Mouse (Mus musculus) MEL-GATA-1-ER (cell line): Measurements from ENCODE around the gene Myo9a.

ENCODE experiments used
- DNase-seq: peaks from one replicate; pipeline ENCODE4 v3.0.0-alpha.2; 2012; ENCODE audit warnings: low read depth; ENCODE audit errors: extremely low read depth

Myo9a gene

GRCm38 (mm10) chr9:59750267-59751065, at the start of gene Myo9a, which contains the start of gene Senp8:
Myo9a (plus strand) TSS chr9:59750896.
Senp8 (minus strand) TSS chr9:59750710.
- peak; percentile 96 for DNase-seq

GRCm38 (mm10) chr9:59701094-59701493, 49.6 kb upstream of the Myo9a start:
- DNase-seq, result no peak

- DNase-seq, result no peak
Measured at GRCm38 (mm10) chr9:59703099-59703498, 47.6 kb upstream of the Myo9a start.

- DNase-seq, result no peak
Measured at GRCm38 (mm10) chr9:59706850-59707825, 43.6 kb upstream of the Myo9a start.

- DNase-seq, result no peak
Measured at GRCm38 (mm10) chr9:59709225-59709624, 41.5 kb upstream of the Myo9a start.

GRCm38 (mm10) chr9:59716275-59716898, 34.3 kb upstream of the Myo9a start:
- DNase-seq, result no peak

- no peak for DNase-seq
Measured at GRCm38 (mm10) chr9:59718237-59718636, 32.5 kb upstream of the Myo9a start.

GRCm38 (mm10) chr9:59721144-59721543, 29.6 kb upstream of the Myo9a start:
- DNase-seq, result no peak

GRCm38 (mm10) chr9:59723096-59723657, 27.5 kb upstream of the Myo9a start:
- DNase-seq, result peak; percentile 68

GRCm38 (mm10) chr9:59723791-59724442, 26.8 kb upstream of the Myo9a start:
- DNase-seq, result no peak

GRCm38 (mm10) chr9:59725515-59725914, 25.2 kb upstream of the Myo9a start:
- DNase-seq, result no peak

GRCm38 (mm10) chr9:59727569-59728286, 23.0 kb upstream of the Myo9a start:
- no peak for DNase-seq

GRCm38 (mm10) chr9:59731136-59731535, 19.6 kb upstream of the Myo9a start:
- peak; percentile 32 for DNase-seq

- DNase-seq, result no peak
Measured at GRCm38 (mm10) chr9:59733075-59733474, 17.6 kb upstream of the Myo9a start.

- DNase-seq, result peak; percentile 28
Measured at GRCm38 (mm10) chr9:59735394-59735793, 15.3 kb upstream of the Myo9a start.

- no peak for DNase-seq
Measured at GRCm38 (mm10) chr9:59740593-59740992, 10.1 kb upstream of the Myo9a start.

GRCm38 (mm10) chr9:59743903-59744302, 6.8 kb upstream of the Myo9a start:
- DNase-seq, result no peak

GRCm38 (mm10) chr9:59748387-59748786, 2.3 kb upstream of the Myo9a start:
- no peak for DNase-seq

GRCm38 (mm10) chr9:59748969-59749368, 1.7 kb upstream of the Myo9a start:
- peak; percentile 45 for DNase-seq
